Mouse (Mus musculus) gastrocnemius, postnatal 4 days (tissue): ENCODE measurements around the gene Jak1. TPM values are rescaled to one million over a fixed set of nuclear protein-coding genes. Genes with fewer than 3 reads are reported as not detected.

Experiments
- DNase-seq, 2 experiments: peaks; one replicate each; pipeline ENCODE4 v3.0.0; 2021 to 2022; ENCODE audit warnings: low spot score in 2 of 2, mixed read lengths in 2 of 2
- total RNA-seq, 2 experiments: library from RNA; stranded (reverse); gene quantifications; 2 replicates each; pipeline ENCODE4 v1.2.3; 2021

Gene Jak1
- total RNA-seq, 2 experiments from 2014 or later, result 108 to 117 TPM

DNA sequence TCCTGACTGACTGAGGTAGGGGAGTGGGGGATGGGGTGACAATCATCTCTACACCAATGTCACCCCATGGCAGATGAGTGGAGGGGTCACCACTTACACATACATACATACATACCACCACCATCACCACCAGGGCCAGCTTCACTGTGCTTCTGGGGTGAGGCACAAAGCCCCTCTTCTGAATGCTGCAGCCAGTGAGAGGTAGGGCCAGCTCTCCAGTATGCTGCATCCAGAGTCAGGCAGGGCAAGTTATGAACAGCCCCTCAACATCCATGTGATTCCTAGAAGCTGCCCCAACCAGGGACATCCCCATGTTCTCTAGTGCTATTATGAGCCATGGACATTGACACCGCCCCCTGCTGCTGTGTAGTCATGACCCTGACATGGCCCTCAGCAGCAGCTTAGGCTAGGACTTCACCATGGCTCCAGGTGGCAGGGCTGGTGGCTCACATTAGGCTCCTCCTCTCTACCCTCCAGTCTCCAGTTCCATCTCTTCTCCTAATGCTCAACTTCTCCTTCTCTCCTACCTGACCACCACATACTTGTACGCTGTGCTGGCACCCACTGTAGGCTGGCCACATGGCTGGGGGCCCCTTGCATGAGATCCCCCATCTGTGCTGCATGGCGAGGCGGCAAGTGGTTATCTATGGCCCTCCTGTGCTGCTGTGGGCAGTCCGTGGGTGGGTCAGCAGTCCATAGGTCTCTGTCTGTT is 24.8 kb downstream of the Jak1 start:
- no peak for DNase-seq

DNA sequence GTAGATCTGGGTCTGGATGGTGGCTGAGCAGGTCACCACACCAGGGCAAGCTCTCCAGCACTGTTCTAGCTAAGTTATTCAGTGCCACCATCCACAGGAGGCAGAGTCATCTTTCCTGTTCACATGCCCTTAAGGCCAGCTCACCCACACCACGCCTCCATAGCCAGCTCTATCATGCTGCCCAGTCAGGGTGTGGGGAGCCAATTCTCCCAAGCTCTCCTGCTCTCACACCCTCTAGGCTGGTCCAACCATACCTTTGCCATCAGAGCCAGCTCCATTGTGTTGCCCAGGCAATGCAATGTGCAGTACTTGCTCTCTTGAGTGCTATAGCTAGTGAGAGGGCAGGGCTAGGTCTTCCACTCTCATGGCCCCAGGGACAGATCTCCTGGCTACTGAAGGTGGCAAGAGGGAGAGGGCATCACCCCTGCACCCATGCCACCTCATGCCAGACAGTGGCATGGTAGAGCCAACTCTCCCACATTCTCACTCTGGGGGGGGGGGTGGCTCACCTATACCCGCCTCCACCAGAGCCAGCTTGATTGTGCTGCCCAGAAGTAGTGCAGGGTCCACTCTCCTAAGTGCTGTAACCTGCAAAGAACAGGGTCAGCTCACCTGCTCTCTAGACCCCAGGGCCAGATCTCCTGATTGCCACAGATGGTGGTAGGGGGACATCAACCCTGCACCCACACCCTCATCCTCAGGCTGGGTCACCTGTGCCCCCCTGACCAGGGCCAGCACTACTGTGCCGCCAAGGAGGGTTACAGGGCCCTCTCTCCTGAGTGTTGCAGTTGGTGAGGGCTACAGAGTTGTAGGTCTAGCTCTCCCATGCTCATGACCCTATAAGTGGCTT is 25.5 kb downstream of the Jak1 start:
- DNase-seq, result no peak

DNA sequence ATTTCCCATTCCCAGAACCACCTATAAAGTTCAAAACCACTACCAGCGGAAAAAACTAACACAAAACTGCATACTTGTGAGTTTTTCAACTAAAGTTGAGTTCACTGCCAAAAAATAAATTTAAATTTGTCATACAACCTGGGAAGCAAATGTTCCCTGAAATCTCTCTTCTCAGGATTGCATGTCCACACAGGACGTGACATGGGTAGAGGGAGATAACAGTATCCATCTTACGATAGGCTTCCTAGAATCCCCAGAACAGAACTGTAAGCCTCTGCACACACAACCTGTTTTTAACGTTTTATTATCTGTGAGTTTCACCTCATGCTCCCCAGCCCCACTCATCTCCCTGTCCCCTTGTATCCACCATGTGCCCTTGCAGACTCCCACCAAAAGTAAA is 26.5 kb downstream of the Jak1 start:
- DNase-seq, result no peak

DNA sequence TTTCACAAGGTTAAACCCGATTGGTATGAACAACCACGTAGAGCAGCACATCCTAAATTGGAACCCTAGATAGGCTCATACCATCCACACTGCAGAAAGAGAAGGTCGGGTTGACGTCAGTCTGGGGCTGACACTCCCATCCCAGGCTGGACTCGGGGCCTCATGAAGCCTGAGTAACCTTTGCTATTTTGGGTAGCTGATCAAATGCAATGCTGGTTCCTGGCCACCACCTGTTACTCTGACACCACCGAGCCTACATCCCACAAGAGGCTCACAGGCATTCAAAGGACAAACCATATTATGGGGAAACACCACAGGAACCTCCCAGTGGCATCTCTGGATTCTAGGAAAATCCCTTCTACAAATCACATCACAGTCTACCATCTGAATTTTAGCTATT is 28.3 kb downstream of the Jak1 start:
- DNase-seq, result no peak

DNA sequence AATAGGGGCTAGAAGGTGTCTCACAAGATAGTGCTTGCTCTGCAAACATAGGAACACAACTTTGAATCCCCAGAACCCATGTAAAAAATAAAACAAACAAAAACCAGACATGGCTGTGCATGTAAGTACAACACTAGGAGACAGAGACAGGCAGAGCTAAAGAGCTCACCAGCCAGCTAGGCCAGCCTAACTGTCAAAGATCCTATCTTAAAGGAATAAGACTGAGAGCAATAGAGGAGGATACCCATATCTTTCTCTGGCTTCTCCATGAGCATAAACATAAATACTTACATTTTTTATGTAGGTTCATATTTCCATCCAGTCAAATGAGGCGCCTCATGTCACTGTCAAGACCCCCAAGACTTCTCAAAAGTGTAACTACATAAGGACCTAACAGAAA is 29.1 kb downstream of the Jak1 start:
- no peak for DNase-seq

DNA sequence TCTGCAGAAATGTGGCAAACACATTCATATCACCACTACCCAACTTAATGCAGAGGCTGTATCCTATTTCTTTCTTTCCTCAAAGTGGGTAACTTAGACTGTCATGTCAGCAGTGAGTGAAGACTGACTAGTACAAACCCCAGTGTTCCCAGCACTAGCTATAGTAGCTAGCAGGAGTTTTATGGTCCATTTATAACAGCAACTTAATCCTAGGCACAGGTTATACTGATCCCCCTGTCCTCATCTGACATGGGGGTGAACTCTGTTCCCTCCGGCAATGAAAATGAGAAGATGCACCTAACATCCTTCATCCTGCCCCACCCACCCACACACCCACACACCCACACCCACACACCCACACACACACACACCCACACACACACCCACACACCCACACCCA is 30.3 kb downstream of the Jak1 start:
- DNase-seq, result no peak

DNA sequence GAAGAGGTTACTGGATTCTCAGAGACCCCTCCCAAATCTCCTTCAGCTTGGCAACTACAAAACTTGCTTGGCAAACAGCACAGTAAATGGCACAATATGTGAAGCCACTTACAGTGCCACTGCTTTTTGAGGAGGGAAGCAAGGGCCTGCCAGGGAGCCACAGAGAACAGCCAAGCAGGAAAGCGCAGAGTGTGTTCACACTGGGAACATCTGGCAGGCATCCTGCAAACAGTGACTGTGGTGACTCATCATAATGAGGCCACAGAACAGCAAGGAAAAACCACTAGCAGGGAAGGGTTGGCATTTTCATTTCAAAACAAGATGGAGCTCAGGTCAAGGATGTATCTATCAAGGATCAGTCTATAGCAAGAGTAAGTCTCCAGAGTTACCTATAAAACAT is 30.8 kb downstream of the Jak1 start:
- DNase-seq, result peak; percentile 36 to 50

DNA sequence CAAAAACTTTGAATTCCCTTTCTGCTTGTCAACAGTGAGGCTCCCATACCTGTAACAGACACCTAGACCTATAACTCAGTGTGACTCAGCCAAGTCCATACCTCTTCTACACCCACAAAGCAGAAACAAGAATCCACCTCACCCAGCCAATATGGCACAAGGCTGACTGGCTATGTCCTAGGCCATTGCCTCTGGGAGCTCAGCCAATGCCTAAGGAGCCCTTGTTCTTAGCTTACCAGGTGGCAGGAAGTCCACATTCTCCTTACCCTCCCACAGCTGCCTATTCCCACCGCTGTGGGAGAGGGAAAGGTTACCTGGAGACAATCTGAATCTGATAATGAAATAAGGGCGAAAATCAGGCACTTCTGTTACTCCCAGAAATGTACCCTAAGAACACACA is 34.5 kb downstream of the Jak1 start:
- DNase-seq, result no peak

DNA sequence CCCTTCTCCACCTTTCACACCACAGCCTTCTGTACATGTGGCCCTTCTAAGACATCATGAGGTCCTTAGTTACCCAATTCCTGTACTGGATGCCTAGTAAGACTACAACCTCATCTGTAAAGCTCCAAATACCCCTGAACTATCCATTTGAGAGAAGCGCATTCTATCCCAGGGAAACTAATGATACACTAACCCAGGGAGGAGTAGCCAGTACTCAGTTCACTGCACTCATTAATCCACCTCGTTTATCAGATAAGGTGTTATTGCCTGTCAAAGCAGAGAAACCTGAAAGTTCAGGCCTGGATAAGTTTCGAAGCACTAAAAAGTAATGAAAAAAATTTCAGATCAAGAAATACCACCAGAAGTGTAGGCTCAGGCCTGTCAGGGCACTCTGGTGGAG is 37.7 kb downstream of the Jak1 start:
- DNase-seq, result no peak

DNA sequence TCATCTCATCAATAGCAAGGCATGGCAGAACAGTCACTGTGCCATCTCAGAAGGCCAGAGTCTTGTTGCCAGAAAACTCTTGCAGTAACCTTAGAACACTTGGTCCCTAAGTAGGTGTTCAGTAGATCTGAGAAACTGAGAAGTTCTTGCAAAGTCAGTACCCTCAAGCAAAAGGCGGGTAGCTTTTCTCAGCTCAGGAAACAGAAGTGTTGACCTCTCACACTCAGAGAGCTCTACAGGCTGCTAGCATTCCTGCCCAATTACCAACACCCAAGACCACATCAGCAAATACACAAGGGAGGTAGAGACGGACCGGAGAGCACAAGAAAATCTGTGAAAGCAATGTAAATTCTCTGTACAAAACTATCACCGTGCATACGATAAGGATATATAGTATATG is 39.1 kb downstream of the Jak1 start:
- no peak for DNase-seq

DNA sequence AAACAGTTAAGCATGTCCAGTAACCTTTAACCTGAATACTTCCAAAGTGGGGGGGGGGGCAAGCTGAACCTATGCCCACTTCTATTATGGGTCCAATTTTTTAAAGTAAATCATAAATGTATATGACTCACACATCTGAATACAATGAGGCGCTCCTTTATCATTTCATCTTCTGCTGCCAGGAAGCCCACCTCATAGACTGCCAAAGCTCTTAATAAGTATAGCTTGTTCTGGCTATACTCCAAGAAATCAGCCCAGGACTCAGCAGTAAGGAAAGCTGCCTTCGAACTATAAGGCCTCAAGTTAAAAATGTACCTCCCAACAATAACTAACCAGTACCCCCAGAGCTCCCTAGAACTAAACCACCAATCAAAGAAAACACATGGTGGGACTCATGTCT is 44.1 kb downstream of the Jak1 start:
- DNase-seq, result no peak

DNA sequence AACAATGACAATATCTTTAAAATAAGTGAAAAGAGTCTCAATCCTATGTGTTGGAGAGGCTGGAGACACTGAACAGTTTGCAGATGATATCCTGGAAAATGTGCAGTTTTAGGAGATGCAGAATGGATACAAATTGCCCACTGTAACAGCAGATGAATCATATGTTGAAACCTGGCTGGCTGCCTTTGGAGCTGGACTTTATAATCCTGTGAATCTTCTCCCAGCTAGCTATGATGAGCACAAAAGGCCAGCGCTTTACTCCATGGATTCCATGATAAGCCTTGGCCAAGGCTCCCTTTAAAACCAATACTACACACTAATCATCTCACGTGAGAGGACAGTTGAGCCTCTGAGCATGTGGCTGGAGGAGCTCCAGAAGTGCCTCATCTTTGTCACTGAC is 45.2 kb downstream of the Jak1 start:
- no peak for DNase-seq

DNA sequence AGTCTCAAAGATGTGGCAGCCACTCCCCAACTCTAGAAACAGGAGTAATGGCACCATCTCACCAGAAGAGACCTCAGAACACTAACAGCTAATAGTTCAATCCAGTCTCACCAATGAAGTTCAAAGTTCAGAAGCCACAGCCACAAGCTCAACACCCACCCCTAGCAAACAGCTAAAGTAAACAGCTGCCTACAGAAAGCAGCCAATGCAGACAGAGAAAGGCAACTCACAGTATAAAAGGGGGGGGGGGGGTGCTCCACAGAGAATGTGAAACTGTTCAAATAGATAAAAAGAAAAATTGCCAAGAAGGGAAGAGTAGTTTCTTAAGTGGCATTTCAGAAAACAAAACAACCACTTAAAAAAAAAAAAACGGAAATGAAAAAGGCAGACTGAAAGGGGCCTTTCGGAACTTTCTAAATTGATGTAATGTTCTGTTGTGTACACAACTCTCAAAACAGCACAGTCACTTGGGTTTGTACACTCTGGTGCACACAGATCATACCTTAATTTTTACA is 48.0 kb downstream of the Jak1 start:
- DNase-seq, result no peak

DNA sequence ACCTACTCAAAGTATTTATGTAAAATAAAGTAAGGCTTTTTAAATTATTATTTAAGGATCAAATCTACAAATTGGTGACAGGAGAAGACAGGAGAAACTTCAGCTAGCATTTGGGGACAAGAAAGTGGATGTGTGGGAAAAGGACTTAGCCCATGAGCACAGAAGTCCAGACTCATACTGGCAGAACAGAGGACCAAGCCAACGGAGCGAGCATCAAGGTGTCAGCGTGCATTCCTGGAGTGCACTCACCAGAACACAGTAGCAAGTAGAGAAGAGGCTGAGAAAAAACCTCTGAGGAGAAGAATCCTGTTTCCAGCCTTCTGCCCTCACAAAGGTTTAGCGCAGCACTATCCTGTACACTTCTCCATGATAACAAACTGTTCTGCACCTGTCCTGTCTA is 48.8 kb downstream of the Jak1 start:
- no peak for DNase-seq

DNA sequence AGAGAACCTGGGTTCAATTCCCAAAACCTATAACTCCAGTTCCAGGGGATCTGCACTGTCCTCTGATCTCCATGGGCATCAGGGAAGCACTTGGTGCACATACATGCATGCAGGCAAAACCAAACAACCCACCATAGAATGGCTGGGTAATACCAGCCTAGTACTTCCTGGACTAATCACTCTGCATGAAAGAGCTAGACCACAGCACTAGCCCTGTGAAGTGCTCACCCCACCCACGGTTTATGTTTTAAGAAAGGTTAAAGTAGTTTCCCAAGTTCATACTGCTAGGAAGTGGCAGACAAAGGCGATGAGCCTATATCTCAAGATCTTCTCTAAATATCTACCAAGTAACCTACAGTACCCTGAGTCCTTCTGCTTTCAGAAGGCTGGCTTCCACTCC is 51.6 kb downstream of the Jak1 start:
- no peak for DNase-seq

DNA sequence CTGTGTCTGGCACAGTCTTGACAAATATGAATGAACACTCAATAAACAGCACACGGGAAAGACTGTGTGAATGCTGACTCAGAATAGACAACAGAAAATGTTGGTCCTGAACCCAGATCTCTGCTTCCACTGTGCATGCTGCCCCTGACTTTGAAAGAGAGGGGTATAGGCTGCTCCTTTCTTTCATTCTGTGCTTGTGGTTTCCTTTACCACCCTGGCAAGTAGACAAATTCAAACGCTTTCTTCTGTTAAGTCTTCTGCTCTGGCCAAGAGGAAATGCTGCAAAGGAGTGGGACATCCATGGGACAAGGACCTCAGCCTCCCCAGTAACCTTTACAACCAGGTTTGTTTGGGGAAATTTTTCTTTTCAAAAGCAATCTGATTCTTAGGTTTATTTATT is 57.6 kb downstream of the Jak1 start:
- DNase-seq, result no peak

DNA sequence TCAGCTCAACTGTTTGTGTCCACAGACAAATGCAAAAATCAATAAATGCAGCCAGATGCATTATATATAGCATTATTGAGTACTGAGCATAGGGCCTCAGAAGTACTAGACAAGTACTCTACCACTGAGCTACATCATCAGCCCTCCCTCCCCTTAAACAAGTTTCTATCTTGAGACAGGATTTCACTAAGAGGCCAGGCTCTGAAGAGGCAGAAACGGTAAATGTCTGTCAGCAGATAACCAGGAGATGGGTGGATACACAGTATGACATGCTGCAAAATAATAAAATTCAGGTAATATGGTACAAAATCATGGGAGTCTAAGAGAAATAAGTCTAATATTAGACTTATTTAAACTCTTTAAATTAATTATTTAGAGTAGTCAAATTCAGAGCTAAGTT is 61.6 kb downstream of the Jak1 start:
- DNase-seq, result no peak

DNA sequence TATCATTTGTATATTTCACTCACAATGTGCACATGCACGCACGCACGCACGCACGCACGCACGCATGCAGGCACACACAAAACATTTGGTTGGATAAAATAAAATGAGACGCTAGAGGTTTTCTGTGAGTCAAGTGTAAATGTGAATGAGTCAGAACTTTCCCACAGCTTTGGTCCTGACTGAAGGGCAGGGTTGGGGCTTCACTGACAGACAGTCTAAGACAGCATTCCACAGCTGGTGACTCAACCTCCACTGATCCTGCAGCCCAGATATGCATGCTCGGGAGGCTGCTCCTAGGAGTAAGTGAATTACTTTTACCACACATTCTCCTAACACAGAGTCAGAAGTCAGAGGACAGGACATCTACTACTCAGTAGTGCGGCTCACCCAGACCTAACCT is 62.5 kb downstream of the Jak1 start:
- no peak for DNase-seq

DNA sequence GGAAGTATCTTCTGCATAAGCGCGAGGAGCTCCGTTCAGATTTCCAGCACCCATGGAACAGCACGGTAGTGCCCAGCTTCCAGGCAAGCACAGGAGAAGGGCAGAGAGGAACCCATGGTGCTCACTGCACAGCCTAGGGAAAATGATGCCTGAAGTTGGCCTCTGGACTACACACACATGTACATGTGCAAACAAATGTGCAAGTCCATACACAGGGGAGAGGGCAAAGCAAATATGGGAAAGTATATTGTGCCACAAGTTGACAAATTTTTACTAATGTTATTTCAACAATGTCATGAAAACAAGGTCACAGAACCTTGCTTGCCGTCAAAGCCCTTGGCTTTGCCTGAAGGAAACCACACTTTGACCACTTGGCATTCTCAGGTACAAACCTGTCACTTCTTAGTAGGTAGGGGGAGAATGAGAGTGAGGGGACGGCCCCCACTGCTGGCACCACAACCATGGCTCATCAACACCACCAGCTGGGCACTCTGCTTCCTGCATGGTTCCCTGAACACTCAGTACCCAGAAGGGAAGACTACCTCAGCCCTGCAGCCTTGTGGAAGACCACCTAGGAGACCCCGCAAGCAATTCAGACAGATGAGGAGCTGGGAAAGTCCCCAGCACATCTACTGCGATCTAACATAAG is 65.5 kb downstream of the Jak1 start:
- no peak for DNase-seq

DNA sequence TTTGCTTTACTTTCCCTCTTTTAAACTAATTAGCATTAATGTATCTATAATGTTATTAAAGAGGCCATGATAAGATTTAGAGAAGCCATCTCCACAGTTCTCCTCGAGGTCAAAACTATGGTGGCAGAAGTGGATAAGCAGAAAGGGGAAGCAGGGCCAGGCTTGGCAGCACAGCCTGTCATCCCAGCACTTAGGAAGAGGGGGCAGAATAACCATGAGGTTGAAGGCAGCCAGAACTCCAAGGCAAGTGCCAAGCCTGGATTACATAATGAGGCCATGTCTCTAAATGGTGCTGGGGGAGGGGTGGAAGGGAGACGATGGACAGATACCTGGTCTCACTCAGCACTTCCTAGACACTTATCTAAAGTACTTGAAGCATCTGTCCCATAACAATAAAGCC is 66.7 kb downstream of the Jak1 start:
- DNase-seq, result peak in 1 of 2 experiments; percentile 28

DNA sequence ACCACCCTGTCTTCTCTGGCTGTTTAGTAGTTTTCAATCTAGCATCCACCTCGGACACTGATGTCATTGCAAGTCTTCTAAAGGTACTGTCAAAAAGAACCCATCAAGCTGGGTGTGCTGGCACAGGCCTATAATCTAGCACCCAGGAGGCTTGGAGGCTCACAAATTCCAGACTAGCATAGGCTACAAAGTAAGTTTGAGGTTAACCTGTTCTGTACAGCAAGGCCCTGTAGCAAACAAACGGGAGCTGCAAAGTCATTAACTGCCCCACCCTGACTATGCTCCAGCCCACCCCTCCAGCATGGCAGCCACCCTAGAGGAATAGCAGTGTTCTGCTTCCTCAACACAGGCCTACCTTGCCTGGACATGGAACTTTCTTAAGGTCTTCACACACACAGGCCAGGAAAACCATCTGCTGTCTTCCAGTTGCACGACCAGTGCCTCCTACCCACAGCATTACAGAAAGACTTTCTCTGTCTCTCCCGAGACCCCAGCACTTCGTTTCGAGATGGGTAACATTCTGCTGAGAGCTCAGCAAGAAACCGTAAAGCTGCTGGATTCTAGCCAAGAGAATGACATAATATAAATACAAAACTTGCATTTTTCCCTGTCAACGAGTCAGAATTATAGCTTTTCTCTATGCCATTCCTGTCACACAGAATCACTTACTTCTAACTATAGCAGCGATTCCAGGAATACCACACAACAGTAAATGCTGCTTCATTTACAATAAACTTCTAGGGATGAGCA is 67.5 kb downstream of the Jak1 start:
- DNase-seq, result no peak
